Mouse (Mus musculus) MEL (cell line): Measurements from ENCODE around the gene Prkar2a.

ENCODE experiments used
- CTCF ChIP-seq, 3 experiments: IDR thresholded peaks in 2 of 3; conservative IDR thresholded peaks in 1 of 3; 2 replicates each; pipeline ENCODE4 v1.5.1; 2011 to 2012; ENCODE audit warnings: low read length in 3 of 3, low read depth in 2 of 3, mild to moderate bottlenecking in 2 of 3, improper control_type of control experiment in 1 of 3, inconsistent platforms in 1 of 3, mixed read lengths in 1 of 3, moderate library complexity in 1 of 3; ENCODE audit not compliant: control insufficient read depth in 1 of 3, insufficient read depth in 1 of 3, poor library complexity in 1 of 3, severe bottlenecking in 1 of 3
- GATA1 ChIP-seq: IDR thresholded peaks from 2 replicates; pipeline ENCODE4 v1.6.1; 2011; ENCODE audit warnings: low read depth, low read length, improper control_type of control experiment
- POLR2A ChIP-seq, 2 experiments: IDR thresholded peaks; 2 replicates each; pipeline ENCODE4 v1.6.1; 2011 to 2012; ENCODE audit warnings: low read length in 2 of 2, mild to moderate bottlenecking in 2 of 2, control low read depth in 1 of 2, improper control_type of control experiment in 1 of 2, low read depth in 1 of 2, moderate library complexity in 1 of 2; ENCODE audit not compliant: control insufficient read depth in 1 of 2, insufficient read depth in 1 of 2, poor library complexity in 1 of 2
- POLR2AphosphoS2 ChIP-seq: IDR thresholded peaks from 2 replicates; pipeline ENCODE4 v1.6.1; 2011; ENCODE audit warnings: low read length, improper control_type of control experiment
- TCF12 ChIP-seq: IDR thresholded peaks from 2 replicates; pipeline ENCODE4 v1.6.1; 2014; ENCODE audit warnings: low read depth, mild to moderate bottlenecking, inconsistent platforms, low read length, improper control_type of control experiment, moderate library complexity

DNA sequence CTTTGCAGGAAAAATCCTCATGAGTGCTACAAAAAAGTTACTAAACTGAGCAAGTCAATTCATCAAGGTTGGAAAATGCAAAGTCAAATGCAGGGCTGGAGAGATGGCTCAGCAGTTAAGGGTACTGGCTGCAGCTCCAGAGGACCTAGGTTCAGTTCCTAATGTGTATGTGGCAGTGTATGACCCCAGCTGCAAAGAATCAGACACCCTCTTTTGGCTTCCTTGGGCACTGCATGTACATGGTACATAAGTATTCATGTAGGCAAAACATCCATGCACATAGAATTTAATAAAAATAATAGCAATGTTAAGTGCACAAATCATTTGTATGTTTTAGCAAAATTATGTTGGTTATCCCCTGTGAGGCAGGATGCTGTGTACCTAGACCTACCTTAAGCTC is 43.3 kb downstream of the Prkar2a start:
- peak in 1 of 3 experiments; percentile 9; a peak in 1 of 6 replicates for TF ChIP-seq CTCF (IDR thresholded peaks at IDR 0.05 in 2 of 3, conservative IDR thresholded peaks at IDR 0.05 in 1 of 3; ENCODE audit: control insufficient read depth in 1 of 3, insufficient read depth in 1 of 3, low read depth in 2 of 3, low read length in 3 of 3, poor library complexity in 1 of 3, severe bottlenecking in 1 of 3)
- TF ChIP-seq GATA1 = no peak
- TF ChIP-seq POLR2AphosphoS2 = no peak
- no peak for TF ChIP-seq POLR2A (IDR thresholded peaks at IDR 0.05; ENCODE audit: control insufficient read depth in 1 of 2, insufficient read depth in 1 of 2, low read depth in 1 of 2, low read length in 2 of 2, poor library complexity in 1 of 2)
- TF ChIP-seq TCF12 = no peak
